Mouse (Mus musculus) erythroblast, embryonic 14.5 days (primary cell): ENCODE data around the gene Cyp1a2.

ENCODE experiments used
- GATA1 ChIP-seq: IDR thresholded peaks from 2 replicates; pipeline ENCODE4 v1.6.1; 2012; ENCODE audit warnings: low read length, inconsistent platforms, mixed read lengths
- TAL1 ChIP-seq: IDR thresholded peaks from 3 replicates; pipeline ENCODE4 v1.6.1; 2012; ENCODE audit warnings: low read length, inconsistent platforms, mixed read lengths

DNA sequence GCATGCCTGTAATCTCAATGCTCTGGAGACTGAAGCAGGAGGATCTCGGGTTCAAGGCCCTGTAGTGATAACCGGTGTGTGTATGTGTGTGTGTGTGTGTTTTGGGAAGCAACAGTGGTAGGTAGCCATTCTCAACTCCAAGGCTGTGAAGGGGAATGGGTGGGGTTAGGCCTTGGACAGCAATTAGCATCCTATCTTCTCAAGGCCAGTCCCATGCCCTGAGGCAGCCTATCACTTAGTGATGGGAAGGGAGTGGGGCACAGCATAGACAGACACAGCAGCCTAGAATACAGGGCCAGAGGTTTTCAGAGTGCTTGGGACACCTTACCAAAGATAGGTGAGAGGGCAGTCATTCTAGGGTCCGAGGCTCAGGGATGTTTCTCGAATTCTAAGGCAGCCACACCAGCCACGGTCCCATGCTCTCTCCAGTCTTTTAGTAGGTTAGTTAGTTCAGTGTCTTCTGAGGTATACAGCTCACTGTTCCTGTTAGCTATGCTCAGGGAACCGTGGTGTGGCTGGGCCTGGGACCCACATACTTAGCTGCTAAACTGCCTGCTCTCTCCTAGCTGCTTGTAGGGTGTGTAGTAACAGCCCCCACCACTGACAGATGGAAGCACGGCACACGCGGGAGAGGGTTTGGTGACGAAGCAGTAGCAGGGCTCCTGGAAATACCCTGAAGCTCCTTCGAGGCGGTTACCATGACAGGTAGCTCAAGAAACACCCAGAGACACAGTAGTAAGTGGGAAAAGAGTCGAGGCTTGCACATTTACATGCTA lies 41.5 kb downstream of the Cyp1a2 start:
- no peak for TF ChIP-seq GATA1
- TF ChIP-seq TAL1: no peak
